Mouse (Mus musculus) telencephalon, adult 2 months (tissue): Measurements from ENCODE around the gene Reep1.

ENCODE experiments used
- DNase-seq: peaks from one replicate; pipeline ENCODE4 v3.0.0-alpha.2; 2011; ENCODE audit warnings: low read depth, low spot score

The Reep1 gene

DNA sequence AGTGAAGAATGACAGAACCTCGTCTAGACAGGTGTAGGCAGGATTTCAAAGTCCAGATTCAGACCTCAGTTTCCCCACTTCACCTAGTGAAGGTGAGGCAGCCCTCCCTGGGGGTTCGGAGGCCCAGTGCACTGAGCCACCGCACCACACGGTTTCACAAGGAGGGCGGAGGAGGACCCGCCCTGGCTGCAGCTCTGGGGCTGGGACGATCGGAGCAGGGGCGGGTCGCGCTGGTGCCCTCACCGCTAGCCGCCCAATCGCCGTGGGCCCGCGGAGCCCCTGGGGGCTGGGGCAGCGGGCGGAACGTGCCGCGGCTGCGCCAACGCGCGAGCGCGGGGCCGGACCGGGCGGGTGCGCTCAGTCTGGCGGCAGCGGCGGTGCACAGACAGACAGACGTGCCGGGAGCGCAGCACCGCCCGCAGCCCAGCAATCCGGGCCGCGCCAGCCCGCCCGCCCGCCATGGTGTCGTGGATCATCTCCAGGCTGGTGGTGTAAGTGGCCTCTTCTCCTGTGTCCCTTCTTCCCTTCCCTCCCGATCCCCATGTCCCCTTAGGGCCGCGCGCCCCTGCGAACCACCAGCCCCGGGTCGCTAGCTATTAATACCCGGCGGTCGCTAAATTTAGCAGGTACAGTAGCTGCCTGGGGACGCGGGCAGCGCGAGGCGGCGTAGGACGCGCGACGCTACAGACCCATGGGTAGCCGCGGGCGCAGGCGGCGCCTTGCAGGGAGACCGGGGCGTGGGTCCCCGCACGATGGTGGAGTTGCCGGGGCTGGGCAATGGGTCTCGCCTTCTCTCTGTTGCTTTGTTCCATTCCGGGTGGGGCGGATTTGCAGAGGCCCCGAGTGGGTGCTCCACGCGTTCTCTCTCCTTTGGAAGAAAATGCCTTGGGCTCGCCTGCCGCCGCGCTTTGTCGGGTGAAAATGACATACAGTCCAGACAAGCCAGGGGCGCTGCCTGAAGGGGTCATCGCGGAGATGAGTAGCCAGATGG lies at the start of gene Reep1:
TSS of gene Reep1 (plus strand) at position 51 of the 991 bp plus-strand sequence.
- peak; percentile 39 for DNase-seq

GRCm38 (mm10) chr6:71658290-71658689 lies 49.1 kb upstream of the Reep1 start:
- DNase-seq, result no peak

DNA sequence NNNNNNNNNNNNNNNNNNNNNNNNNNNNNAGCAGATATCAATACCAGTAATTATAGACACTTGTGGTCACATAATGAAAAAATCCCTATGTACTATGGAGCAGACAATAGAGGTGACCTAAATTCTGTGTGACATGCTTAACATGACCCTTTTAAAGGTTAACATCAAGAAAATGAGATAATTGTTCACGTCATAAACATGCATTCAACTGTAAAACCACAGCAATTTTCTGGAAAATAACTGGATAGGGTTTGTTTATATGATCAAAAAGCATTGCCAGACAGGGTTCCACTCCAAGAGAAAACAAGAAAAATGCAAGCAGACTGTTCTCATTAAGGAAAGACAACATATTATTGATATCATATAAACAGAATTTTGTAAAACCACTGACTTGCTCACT lies 42.9 kb upstream of the Reep1 start:
- no peak for DNase-seq

DNA sequence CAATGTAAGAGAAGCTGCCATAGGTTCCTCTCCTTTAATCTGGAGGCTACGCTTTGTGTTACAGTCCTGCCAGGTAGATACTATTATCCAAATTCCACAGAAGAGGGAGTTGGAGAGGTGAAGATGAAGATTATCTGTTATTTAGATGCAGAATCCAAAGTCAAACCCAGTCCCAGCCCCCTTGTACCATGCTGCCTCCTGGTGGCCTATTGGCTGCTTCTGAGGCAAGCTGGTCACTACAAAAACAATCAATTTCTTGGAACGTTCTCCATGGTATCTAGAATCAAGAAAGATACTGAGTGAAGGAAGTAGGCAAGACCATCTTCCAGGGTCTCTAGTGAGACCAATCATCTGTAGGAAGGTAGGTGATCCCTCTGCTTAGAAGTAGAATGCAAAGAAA lies 34.2 kb upstream of the Reep1 start:
- no peak for DNase-seq

GRCm38 (mm10) chr6:71678891-71679290 lies 28.5 kb upstream of the Reep1 start:
- no peak for DNase-seq

- DNase-seq, result no peak
Observed at GRCm38 (mm10) chr6:71695150-71695549, 12.2 kb upstream of the Reep1 start.

DNA sequence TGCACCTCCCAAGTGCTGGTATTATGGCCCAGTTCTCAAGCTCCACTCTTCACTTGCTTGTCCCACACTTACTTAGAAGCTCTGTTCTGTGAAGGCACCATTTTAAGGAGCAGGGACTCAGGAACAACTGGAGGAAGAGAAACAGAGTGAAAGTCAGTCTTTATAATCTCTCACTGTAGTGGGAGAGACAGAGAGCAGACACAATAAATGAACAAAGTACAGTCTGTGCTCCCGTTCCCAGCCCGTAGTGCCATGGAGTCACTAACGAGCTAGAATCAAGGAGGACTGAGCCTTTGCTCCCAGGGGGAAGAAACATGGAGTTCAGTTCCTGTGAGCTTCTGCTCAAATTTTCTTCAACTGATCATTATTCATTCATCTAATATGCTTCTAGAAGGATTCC lies 11.8 kb upstream of the Reep1 start:
- DNase-seq, result no peak

- no peak for DNase-seq
Observed at GRCm38 (mm10) chr6:71706871-71707270, 490 bp upstream of the Reep1 start.

DNA sequence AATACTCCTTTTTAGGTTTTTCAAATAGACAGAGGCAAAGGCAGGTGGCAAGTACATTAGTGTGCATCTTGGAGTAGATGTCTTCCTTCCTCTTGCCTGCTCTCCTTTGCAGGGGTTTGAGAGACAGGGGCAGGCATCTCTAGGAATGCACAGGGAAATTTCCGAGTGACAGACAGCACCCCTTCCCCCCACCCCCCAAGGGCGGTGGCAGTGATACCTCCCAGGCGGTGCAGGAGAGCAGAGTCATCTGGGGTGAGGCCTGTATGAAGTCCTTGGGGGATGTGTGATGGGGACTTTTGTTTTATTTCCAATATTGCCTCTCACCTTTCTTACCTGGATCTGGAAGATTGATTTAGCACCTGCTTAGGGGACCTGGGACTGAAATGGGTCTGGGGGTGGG lies 1.2 kb downstream of the Reep1 start:
- no peak for DNase-seq

- no peak for DNase-seq
Observed at GRCm38 (mm10) chr6:71710323-71710722, 3.0 kb downstream of the Reep1 start.

GRCm38 (mm10) chr6:71711201-71711600 lies 3.8 kb downstream of the Reep1 start:
- no peak for DNase-seq

DNA sequence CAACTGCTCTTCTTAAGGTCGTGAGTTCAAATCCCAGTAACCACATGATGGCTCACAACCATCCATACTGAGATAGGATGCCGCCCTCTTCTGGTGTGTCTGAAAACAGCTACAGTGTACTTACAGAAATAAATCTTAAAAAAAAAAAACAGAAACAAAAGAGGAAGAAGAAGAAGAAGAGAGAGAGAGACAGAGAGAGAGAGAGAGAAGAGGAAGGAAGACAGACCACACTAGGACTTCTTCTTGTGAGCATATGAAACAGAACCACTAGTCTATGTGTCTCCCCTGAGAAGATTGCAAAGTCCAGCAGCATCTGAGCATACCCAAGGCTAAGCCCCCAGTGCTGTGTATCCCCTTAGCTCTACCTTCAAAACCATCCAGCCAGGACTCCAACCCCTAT lies 6.2 kb downstream of the Reep1 start:
- DNase-seq, result no peak

DNA sequence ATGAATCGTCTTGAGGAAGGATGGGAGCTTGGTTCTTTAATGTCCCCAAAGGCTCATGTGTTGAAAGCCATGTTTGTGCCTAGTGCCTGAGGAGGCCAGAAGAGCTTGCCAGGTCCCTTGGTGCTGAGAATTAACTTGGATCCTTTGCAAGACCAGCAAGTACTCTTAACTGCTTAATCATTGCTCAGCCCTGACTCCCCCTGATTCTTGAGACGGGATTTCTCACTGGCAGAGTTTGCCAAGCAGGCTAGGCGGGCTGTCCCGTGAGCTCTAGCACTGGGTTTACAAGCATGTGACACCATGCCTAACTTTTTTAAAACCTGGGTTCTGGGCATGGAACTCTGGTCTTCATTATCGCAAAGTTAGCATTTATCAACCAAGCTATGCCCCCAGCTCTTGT lies 7.6 kb downstream of the Reep1 start:
- DNase-seq, result no peak

DNA sequence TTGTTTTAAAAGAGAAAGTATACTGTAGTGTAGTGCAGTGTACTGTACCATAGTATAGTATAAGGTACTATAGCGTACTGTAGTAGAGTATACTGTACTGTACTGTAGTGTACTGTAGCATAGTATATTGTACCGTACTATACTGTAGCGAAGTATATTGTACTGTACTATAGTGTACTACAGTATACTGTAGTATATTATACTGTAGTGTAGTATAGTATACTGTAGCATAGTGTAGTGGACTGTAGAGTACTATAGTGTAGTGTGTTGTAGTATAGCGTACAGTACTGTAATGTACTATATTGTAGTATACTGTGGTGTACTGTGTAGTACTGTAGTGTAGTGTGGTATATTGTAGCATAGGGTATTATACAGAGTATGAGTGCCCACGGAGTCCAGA lies 9.1 kb downstream of the Reep1 start:
- no peak for DNase-seq

GRCm38 (mm10) chr6:71718322-71718721 lies 11.0 kb downstream of the Reep1 start:
- no peak for DNase-seq

GRCm38 (mm10) chr6:71719302-71719701 lies 11.9 kb downstream of the Reep1 start:
- no peak for DNase-seq

GRCm38 (mm10) chr6:71722988-71723387 lies 15.6 kb downstream of the Reep1 start:
- DNase-seq, result no peak

- no peak for DNase-seq
Observed at GRCm38 (mm10) chr6:71723555-71723954, 16.2 kb downstream of the Reep1 start.

DNA sequence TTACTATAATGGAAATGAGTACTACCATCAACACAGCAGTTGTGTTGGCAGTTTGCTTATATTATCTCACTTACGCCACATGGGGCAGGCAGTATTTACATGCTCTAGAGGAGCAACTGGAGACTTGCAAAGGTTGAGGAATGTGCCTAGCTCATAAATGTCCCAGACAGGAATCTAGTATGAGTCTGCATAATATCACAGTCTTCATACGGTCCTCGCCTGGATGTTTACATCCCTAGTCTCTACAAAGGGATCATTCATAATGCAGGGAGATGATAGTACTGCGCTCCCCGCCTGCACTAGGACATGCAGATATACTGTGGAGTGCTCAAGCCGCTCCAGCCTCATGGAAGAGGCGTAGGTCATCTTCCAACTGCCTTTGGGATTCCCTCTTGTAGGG lies 19.3 kb downstream of the Reep1 start:
- no peak for DNase-seq

DNA sequence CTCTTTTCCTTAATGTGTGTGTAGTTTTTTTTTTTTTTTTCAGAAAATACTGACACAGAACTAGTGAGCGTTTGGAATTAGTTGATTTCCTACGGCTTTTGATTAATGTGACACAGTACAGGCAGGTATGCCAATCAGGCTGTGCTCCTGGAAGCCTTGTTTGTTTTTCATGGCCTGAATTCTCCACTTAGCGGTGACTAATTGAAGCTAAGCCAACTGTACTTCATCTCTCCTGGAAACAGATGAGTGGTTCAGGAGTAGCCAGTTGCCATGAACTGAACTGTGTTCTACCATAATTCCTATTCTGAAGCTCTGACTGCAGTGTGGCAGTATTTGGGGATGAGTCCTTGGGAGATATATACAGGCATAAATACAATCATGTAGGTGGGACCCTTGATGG lies 20.9 kb downstream of the Reep1 start:
- no peak for DNase-seq

DNA sequence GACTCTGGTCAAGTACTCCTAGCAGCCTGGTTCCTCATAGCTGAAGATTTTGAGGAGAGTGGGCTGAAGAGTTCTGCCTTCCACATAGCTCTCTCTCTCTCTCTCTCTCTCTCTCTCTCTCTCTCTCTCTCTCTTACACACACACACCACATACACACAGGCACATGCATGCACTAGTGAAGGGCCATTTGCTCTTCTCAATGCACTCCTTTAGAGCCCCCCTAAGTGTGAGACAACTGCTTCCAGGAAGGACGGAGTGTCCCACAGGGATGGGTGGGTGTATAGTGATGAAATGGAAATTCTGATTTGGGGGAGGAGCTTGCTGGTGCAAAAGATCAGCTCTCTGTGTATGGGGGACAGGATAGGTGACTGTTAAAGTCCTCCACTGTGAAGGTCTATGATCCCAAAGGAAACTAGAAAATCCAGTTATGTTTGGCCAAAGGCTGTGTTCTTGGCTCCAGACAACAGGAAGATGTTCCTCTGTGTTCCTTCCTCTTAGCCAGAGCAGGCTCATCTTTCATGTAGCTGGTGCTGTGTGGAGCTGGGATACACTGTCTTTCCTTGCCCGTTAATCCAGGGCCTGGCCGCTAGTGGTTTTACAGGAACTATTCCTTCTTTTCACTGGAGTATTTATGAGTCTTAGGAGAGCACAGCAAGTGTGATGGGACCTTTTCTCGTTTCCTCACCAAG lies 27.7 kb downstream of the Reep1 start:
- DNase-seq, result no peak

DNA sequence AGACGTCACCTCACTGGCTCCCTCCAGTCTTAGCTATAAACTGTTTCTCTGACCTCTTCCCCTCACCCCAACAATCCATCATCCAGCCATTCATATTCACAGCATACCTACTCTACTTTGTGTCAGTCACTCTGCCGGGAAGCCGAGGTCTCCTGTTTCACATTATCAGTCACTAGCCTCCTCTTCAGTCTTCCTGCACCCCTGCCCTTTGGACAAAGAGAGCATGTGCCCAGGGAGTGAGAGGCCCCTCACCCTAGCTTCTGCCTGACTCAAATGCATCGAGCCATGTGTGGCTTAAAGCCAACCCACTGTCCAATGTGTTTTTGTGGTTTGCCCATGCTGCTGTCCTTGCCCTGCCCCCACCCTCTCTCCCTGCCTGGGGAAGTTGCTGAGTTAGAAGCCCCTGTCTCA lies 28.2 kb downstream of the Reep1 start:
- no peak for DNase-seq

GRCm38 (mm10) chr6:71736101-71736500 lies 28.7 kb downstream of the Reep1 start:
- no peak for DNase-seq
